Mouse (Mus musculus) limb, embryonic 14.5 days (tissue): Measurements from ENCODE around the gene Opa3. TPM values are rescaled to one million over a fixed set of nuclear protein-coding genes. Genes with fewer than 3 reads are reported as not detected.
A peak's percentile ranks its signal among the peaks of the same experiment; 100 is the strongest.

Experiments used
- ATAC-seq: fragments of 200-750 bp; cut with Nextera tagmentation; 2 replicates; pipeline ENCODE4 v1.8.0; 2017; ENCODE audit warnings: low read depth, moderate number of reproducible peaks, moderate TSS enrichment; ENCODE audit not compliant: low FRiP score
- DNase-seq: peaks from one replicate; pipeline ENCODE4 v3.0.0-alpha.2; 2015; ENCODE audit warnings: low spot score
- H3K27ac ChIP-seq: fragments of 300-500 bp; sonication (generic); replicated peaks from 2 replicates; pipeline ENCODE4 v1.5.1; 2014; ENCODE audit warnings: low read depth, mild to moderate bottlenecking, low read length, moderate library complexity, mixed read lengths
- H3K27me3 ChIP-seq: fragments of 300-500 bp; sonication (generic); 2 replicates; pipeline ENCODE4 v1.6.1; 2014; ENCODE audit warnings: low read length, mixed read lengths; ENCODE audit not compliant: control insufficient read depth, insufficient read depth
- H3K36me3 ChIP-seq: fragments of 300-500 bp; sonication (generic); 2 replicates; pipeline ENCODE4 v1.6.1; 2014; ENCODE audit warnings: mild to moderate bottlenecking, low read length, moderate library complexity, mixed read lengths; ENCODE audit not compliant: control insufficient read depth, insufficient read depth
- H3K4me1 ChIP-seq: fragments of 300-500 bp; sonication (generic); 2 replicates; pipeline ENCODE4 v1.6.1; 2014; ENCODE audit warnings: antibody characterized with exemption, low read length, mixed read lengths; ENCODE audit not compliant: control insufficient read depth, insufficient read depth
- H3K4me2 ChIP-seq: fragments of 300-500 bp; sonication (generic); replicated peaks from 2 replicates; pipeline ENCODE4 v1.6.1; 2014; ENCODE audit warnings: low read depth, mild to moderate bottlenecking, low read length, moderate library complexity; ENCODE audit not compliant: severe bottlenecking
- H3K4me3 ChIP-seq: fragments of 300-500 bp; sonication (generic); replicated peaks from 2 replicates; pipeline ENCODE4 v1.5.1; 2014; ENCODE audit warnings: low read length
- H3K9ac ChIP-seq: fragments of 300-500 bp; sonication (generic); 2 replicates; pipeline ENCODE4 v1.6.1; 2014; ENCODE audit warnings: mild to moderate bottlenecking, low read depth, low read length, moderate library complexity; ENCODE audit not compliant: severe bottlenecking
- H3K9me3 ChIP-seq: fragments of 300-500 bp; sonication (generic); 2 replicates; pipeline ENCODE4 v1.6.1; 2016; ENCODE audit warnings: low read length; ENCODE audit not compliant: control insufficient read depth
- POLR2A ChIP-seq: fragments of 200-500 bp; IDR thresholded peaks from 2 replicates; pipeline ENCODE4 v1.8.0; 2012; ENCODE audit warnings: inconsistent platforms, mild to moderate bottlenecking, moderate library complexity, borderline replicate concordance; ENCODE audit not compliant: insufficient read depth, insufficient read length; ENCODE audit errors: extremely low read depth
- WGBS: fragments of 180-500 bp; shearing (Covaris S2); extraction: QIAGEN DNeasy Blood & Tissue Kit; methylation state at CpG from one replicate; pipeline ENCODE4 v1.1.7; 2014; 5-methylcytosine and 5-hydroxymethylcytosine counted together
- polyA plus RNA-seq, 2 experiments: library from polyadenylated mRNA; depleted of rRNA in 1 of 2; stranded (reverse) in 1 of 2; unstranded in 1 of 2; fragments of >200 nt; fragmentation: Nextera tagmentation in 1 of 2; extraction: Ambion mirVana in 1 of 2; gene quantifications; 2 replicates each; pipeline versions ENCODE4 v1.2.1 to v1.2.3; 2012 to 2014

Gene Opa3
- polyA plus RNA-seq, 2 experiments = 19.6 to 27.5 TPM

- Histone ChIP-seq H3K9me3 (no peaks in the 10 kb centered on the region), H3K9ac (peak overlapping the region; percentile 13; the same call in 1 of the 2 replicates), H3K36me3 (no peaks in the 10 kb centered on the region), H3K27me3 (peaks cover 53% of the 10 kb centered on the region), H3K27ac (no peak overlapping the region), H3K4me1 (peaks cover 6% of the 10 kb centered on the region; the same call in 1 of the 2 replicates), H3K4me3 (peak overlapping the region; percentile 45), H3K4me2 (peak overlapping the region; percentile 42)
- TF ChIP-seq POLR2A = no peak
- no peak for ATAC-seq
- no peak for DNase-seq
- 11% methylated on average over 16 of the region's 16 CpGs for WGBS
Observed at GRCm38 (mm10) chr7:19301461-19302263, 73.5 kb downstream of the Opa3 start.

GRCm38 (mm10) chr7:19302264-19303045 is 74.3 kb downstream of the Opa3 start:
- H3K27ac ChIP-seq = no peak overlapping the region
- WGBS = 42% methylated on average over 13 of the region's 13 CpGs
- peak overlapping the region; percentile 45; the same call in 1 of the 2 replicates for H3K4me3 ChIP-seq
- peaks cover 6% of the 10 kb centered on the region; the same call in 1 of the 2 replicates for H3K4me1 ChIP-seq
- no peak for TF ChIP-seq POLR2A
- peaks cover 61% of the 10 kb centered on the region for H3K27me3 ChIP-seq
- ATAC-seq (no peak), DNase-seq (no peak)
- H3K4me2 ChIP-seq = peak overlapping the region; percentile 42; the same call in 1 of the 2 replicates
- H3K9ac ChIP-seq = no peak overlapping the region
- H3K36me3 ChIP-seq = no peaks in the 10 kb centered on the region
- no peaks in the 10 kb centered on the region for H3K9me3 ChIP-seq

GRCm38 (mm10) chr7:19303046-19303305 is 74.8 kb downstream of the Opa3 start:
- H3K4me3 ChIP-seq = no peak overlapping the region
- ATAC-seq (no peak), DNase-seq (no peak)
- H3K9me3 ChIP-seq = no peaks in the 10 kb centered on the region
- H3K9ac ChIP-seq = no peak overlapping the region
- no peak for TF ChIP-seq POLR2A
- no peaks in the 10 kb centered on the region for H3K36me3 ChIP-seq
- H3K27ac ChIP-seq = no peak overlapping the region
- H3K4me2 ChIP-seq = no peak overlapping the region
- peaks cover 10% of the 10 kb centered on the region for H3K4me1 ChIP-seq
- WGBS = 79% methylated on average over 12 of the region's 12 CpGs
- H3K27me3 ChIP-seq = peaks cover 61% of the 10 kb centered on the region

GRCm38 (mm10) chr7:19303770-19304169 is 75.6 kb downstream of the Opa3 start:
- H3K27me3 ChIP-seq = peaks cover 61% of the 10 kb centered on the region
- no peaks in the 10 kb centered on the region for H3K36me3 ChIP-seq
- WGBS = 1% methylated on average over 14 of the region's 16 CpGs
- H3K27ac ChIP-seq = no peak overlapping the region
- no peak overlapping the region for H3K9ac ChIP-seq
- H3K4me2 ChIP-seq = peak overlapping the region; percentile 13; the same call in 1 of the 2 replicates
- H3K4me1 ChIP-seq = peaks cover 12% of the 10 kb centered on the region
- DNase-seq (peak; percentile 50), ATAC-seq (no peak)
- peak overlapping the region; percentile 4; the same call in 1 of the 2 replicates for H3K4me3 ChIP-seq
- no peaks in the 10 kb centered on the region for H3K9me3 ChIP-seq
- TF ChIP-seq POLR2A = no peak
